Comparison of ENCODE assay signal across 28 mouse cellular contexts in genomic region chr4:25738782-25739181, GRCm38 (mm10).
DNase-seq lines count a peak whose midpoint lies in the region; ATAC-seq and TF ChIP-seq lines count a peak whose summit lies in the region.
"Had no signal": no experiment of that assay in that cellular context is flagged by ENCODE, and none has a peak within 500 bp of the region (broad histone marks: within the 10 kb centered on the region; RNA-seq: fewer than 3 reads in every experiment).

No protein-coding gene starts in this region.

- H3K27ac ChIP-seq in midbrain, postnatal 0 days (ENCODE audit: low read depth, low read length), result no peak overlapping the region
- H3K27ac ChIP-seq: embryonic facial prominence, embryonic 12.5 days; hindbrain, embryonic 10.5 days; hindbrain, embryonic 15.5 days; kidney, embryonic 15.5 days; liver, embryonic 12.5 days; midbrain, embryonic 12.5 days; neural tube, embryonic 13.5 days had no signal

- no peaks in the 10 kb centered on the region for H3K9me3 ChIP-seq in midbrain, postnatal 0 days (ENCODE audit: low read length)
- H3K9me3 ChIP-seq: embryonic facial prominence, embryonic 12.5 days; hindbrain, embryonic 10.5 days; hindbrain, embryonic 15.5 days; kidney, embryonic 15.5 days; midbrain, embryonic 12.5 days; neural tube, embryonic 13.5 days had no signal

- DNase-seq in layer of hippocampus, adult 11-12 months (ENCODE audit: low spot score), result peak; percentile 31
- no peak for DNase-seq in layer of hippocampus, postnatal 36 days
- DNase-seq in right cerebral cortex, adult 18-20 months, result peak; percentile 69
- DNase-seq in right cerebral cortex, postnatal 14 days, result no peak
- DNase-seq in left cerebral cortex, adult 18-20 months (ENCODE audit: low spot score in 2 of 2), result peak; percentile 50 to 60
- peak; percentile 10 for DNase-seq in right cerebral cortex, postnatal 4 days
- DNase-seq in midbrain, postnatal 0 days (ENCODE audit: low spot score), result no peak
- DNase-seq in embryo, embryonic 10.5 days (ENCODE audit: low spot score), result no peak
- DNase-seq: adrenal gland, postnatal 25 days; B cell, adult 2 months; cerebellum, adult 8-10 months; cerebellum, postnatal 25 days; embryo, embryonic 11 days; gastrocnemius, postnatal 14 days; heart, postnatal 14 days; kidney, adult 11 months; kidney, postnatal 25 days; liver, postnatal 0 days; lung, postnatal 36 days; thymus, postnatal 14 days had no signal

- no peak overlapping the region for H3K9ac ChIP-seq in midbrain, postnatal 0 days (replicated peaks; ENCODE audit: low read length, poor library complexity, severe bottlenecking)
- H3K9ac ChIP-seq: embryonic facial prominence, embryonic 12.5 days; hindbrain, embryonic 15.5 days; kidney, embryonic 15.5 days; liver, embryonic 12.5 days; liver, postnatal 0 days; midbrain, embryonic 12.5 days; neural tube, embryonic 13.5 days had no signal

- WGBS in midbrain, postnatal 0 days, result 89% methylated on average over 4 of the region's 4 CpGs

- no peak for ATAC-seq in midbrain, postnatal 0 days (ENCODE audit: low FRiP score)
- ATAC-seq: inflammation-experienced regulatory T-cells, adult 6 months; liver, embryonic 12.5 days; liver, postnatal 0 days had no signal

- no peak overlapping the region for H3K4me3 ChIP-seq in midbrain, postnatal 0 days (ENCODE audit: low read depth, low read length)
- H3K4me3 ChIP-seq: embryonic facial prominence, embryonic 12.5 days; hindbrain, embryonic 10.5 days; hindbrain, embryonic 15.5 days; kidney, embryonic 15.5 days; liver, embryonic 12.5 days; midbrain, embryonic 12.5 days; neural tube, embryonic 13.5 days had no signal

- no peak overlapping the region for H3K4me2 ChIP-seq in midbrain, postnatal 0 days (ENCODE audit: low read depth, low read length, poor library complexity, severe bottlenecking)
- H3K4me2 ChIP-seq: embryonic facial prominence, embryonic 12.5 days; hindbrain, embryonic 15.5 days; kidney, embryonic 15.5 days; liver, embryonic 12.5 days; midbrain, embryonic 12.5 days; neural tube, embryonic 13.5 days had no signal

- no peaks in the 10 kb centered on the region for H3K36me3 ChIP-seq in midbrain, postnatal 0 days (ENCODE audit: insufficient read depth, low read length)
- H3K36me3 ChIP-seq: embryonic facial prominence, embryonic 12.5 days; hindbrain, embryonic 10.5 days; hindbrain, embryonic 15.5 days; kidney, embryonic 15.5 days; liver, embryonic 12.5 days; midbrain, embryonic 12.5 days; neural tube, embryonic 13.5 days had no signal

- no peaks in the 10 kb centered on the region for H3K4me1 ChIP-seq in midbrain, postnatal 0 days (ENCODE audit: insufficient read depth, low read length)
- H3K4me1 ChIP-seq: embryonic facial prominence, embryonic 12.5 days; hindbrain, embryonic 10.5 days; hindbrain, embryonic 15.5 days; kidney, embryonic 15.5 days; liver, embryonic 12.5 days; midbrain, embryonic 12.5 days had no signal

- no peaks in the 10 kb centered on the region for H3K27me3 ChIP-seq in midbrain, postnatal 0 days (ENCODE audit: insufficient read depth, low read length)
- H3K27me3 ChIP-seq: embryonic facial prominence, embryonic 12.5 days; hindbrain, embryonic 15.5 days; kidney, embryonic 15.5 days; liver, embryonic 12.5 days; midbrain, embryonic 12.5 days; neural tube, embryonic 13.5 days had no signal

- no peak for TF ChIP-seq CTCF in midbrain, postnatal 0 days (IDR thresholded peaks at IDR 0.05)

Comparison
In these comparisons a context has a peak if more than half of its experiments do, and no peak if none do; other contexts are left out.
1. DNase-seq: peak in layer of hippocampus, adult 11-12 months (single experiment), right cerebral cortex, adult 18-20 months (single experiment), left cerebral cortex, adult 18-20 months (2 of 2) and right cerebral cortex, postnatal 4 days (single experiment); none in layer of hippocampus, postnatal 36 days (0 of 2), right cerebral cortex, postnatal 14 days (single experiment), midbrain, postnatal 0 days (single experiment) and embryo, embryonic 10.5 days (single experiment).